Mouse (Mus musculus) kidney, postnatal 14 days (tissue): ENCODE results near the gene Elk1.
A peak's percentile ranks its signal among the peaks of the same experiment; 100 is the strongest.

ENCODE experiments used
- DNase-seq: peaks from one replicate; pipeline ENCODE4 v3.0.0; 2022; ENCODE audit warnings: mixed read lengths

The Elk1 gene

GRCm38 (mm10) chrX:20950191-20950880 lies at the start of gene Elk1:
Gene Elk1 (minus strand): TSS chrX:20950608.
- peak; percentile 89 for DNase-seq

GRCm38 (mm10) chrX:20980901-20981300 lies 30.5 kb upstream of the Elk1 start:
- DNase-seq, result no peak

- DNase-seq, result peak; percentile 90
Measured at GRCm38 (mm10) chrX:20961477-20962378, 11.3 kb upstream of the Elk1 start, which contains the start of gene Uxt. Gene Uxt (minus strand): TSS chrX:20962017.

- DNase-seq, result peak; percentile 41
Measured at GRCm38 (mm10) chrX:20946055-20946454, 4.4 kb downstream of the Elk1 start.

- DNase-seq, result no peak
Measured at GRCm38 (mm10) chrX:20931963-20932362, 18.4 kb downstream of the Elk1 start.

- DNase-seq, result no peak
Measured at GRCm38 (mm10) chrX:20931364-20931763, 19.0 kb downstream of the Elk1 start, which contains the start of gene Cfp. Gene Cfp (minus strand): TSS chrX:20931555.

GRCm38 (mm10) chrX:20929859-20930258 lies 20.5 kb downstream of the Elk1 start:
- no peak for DNase-seq

GRCm38 (mm10) chrX:20924976-20925375 lies 25.4 kb downstream of the Elk1 start:
- no peak for DNase-seq

- DNase-seq, result no peak
Measured at GRCm38 (mm10) chrX:20923506-20923905, 26.9 kb downstream of the Elk1 start.

- DNase-seq, result no peak
Measured at GRCm38 (mm10) chrX:20921366-20921765, 29.0 kb downstream of the Elk1 start.

- DNase-seq, result peak; percentile 83
Measured at GRCm38 (mm10) chrX:20920844-20921364, 29.5 kb downstream of the Elk1 start, which contains the start of gene Syn1. Gene Syn1 (minus strand): TSS chrX:20921004.

- no peak for DNase-seq
Measured at GRCm38 (mm10) chrX:20920249-20920843, 30.1 kb downstream of the Elk1 start.

GRCm38 (mm10) chrX:20915075-20915474 lies 35.3 kb downstream of the Elk1 start:
- no peak for DNase-seq

GRCm38 (mm10) chrX:20913726-20914125 lies 36.7 kb downstream of the Elk1 start:
- no peak for DNase-seq

- DNase-seq, result no peak
Measured at GRCm38 (mm10) chrX:20910074-20910473, 40.3 kb downstream of the Elk1 start.
